Mouse (Mus musculus): ENCODE data around the gene Zfp280b. TPM values are rescaled to one million over a fixed set of nuclear protein-coding genes. Genes with fewer than 3 reads are reported as not detected.

Gene Zfp280b
- polyA plus RNA-seq, 1 experiment from 2014 or later: 22.9 TPM

- Histone ChIP-seq H3K9ac (replicated peaks; ENCODE audit: low read length) (no peak overlapping the region), H3K27me3 (ENCODE audit: insufficient read depth, low read length) (no peaks in the 10 kb centered on the region), H3K4me1 (ENCODE audit: insufficient read depth, low read length) (peaks cover 15% of the 10 kb centered on the region; the same call in 1 of the 2 replicates), H3K4me3 (ENCODE audit: low read length) (no peak overlapping the region), H3K9me3 (ENCODE audit: low read length) (peaks cover 6% of the 10 kb centered on the region), H3K27ac (ENCODE audit: low read length) (no peak overlapping the region), H3K4me2 (replicated peaks; ENCODE audit: low read depth, low read length) (no peak overlapping the region), H3K36me3 (ENCODE audit: insufficient read depth, low read length) (no peaks in the 10 kb centered on the region)
- no peak for ATAC-seq (ENCODE audit: low FRiP score, low TSS enrichment)
- 28% methylated on average over 3 of the region's 4 CpGs for WGBS
These were observed 4.5 kb upstream of the Zfp280b start for GRCm38 (mm10) chr10:76028016-76028366.

- Histone ChIP-seq H3K4me1 (ENCODE audit: insufficient read depth, low read length) (peaks cover 16% of the 10 kb centered on the region; the same call in 1 of the 2 replicates), H3K36me3 (ENCODE audit: insufficient read depth, low read length) (no peaks in the 10 kb centered on the region), H3K9ac (replicated peaks; ENCODE audit: low read length) (0 out of 2 replicates have a peak overlapping the region, but pooled peaks have one; percentile 4), H3K9me3 (ENCODE audit: low read length) (peaks cover 6% of the 10 kb centered on the region), H3K27ac (ENCODE audit: low read length) (peak overlapping the region; percentile 23; the same call in 1 of the 2 replicates), H3K4me2 (replicated peaks; ENCODE audit: low read depth, low read length) (no peak overlapping the region), H3K4me3 (ENCODE audit: low read length) (no peak overlapping the region), H3K27me3 (ENCODE audit: insufficient read depth, low read length) (no peaks in the 10 kb centered on the region)
- WGBS: 62% methylated on average over 9 of the region's 9 CpGs
- no peak for ATAC-seq (ENCODE audit: low FRiP score, low TSS enrichment)
These were observed 4.1 kb upstream of the Zfp280b start for GRCm38 (mm10) chr10:76028396-76028795.

- Histone ChIP-seq H3K36me3 (ENCODE audit: insufficient read depth, low read length) (no peaks in the 10 kb centered on the region), H3K4me3 (ENCODE audit: low read length) (no peak overlapping the region), H3K27me3 (ENCODE audit: insufficient read depth, low read length) (no peaks in the 10 kb centered on the region), H3K4me2 (replicated peaks; ENCODE audit: low read depth, low read length) (no peak overlapping the region), H3K9ac (replicated peaks; ENCODE audit: low read length) (no peak overlapping the region), H3K4me1 (ENCODE audit: insufficient read depth, low read length) (peaks cover 22% of the 10 kb centered on the region; the same call in 1 of the 2 replicates), H3K27ac (ENCODE audit: low read length) (no peak overlapping the region), H3K9me3 (ENCODE audit: low read length) (peaks cover 6% of the 10 kb centered on the region)
- WGBS: 48% methylated on average over 5 of the region's 5 CpGs
- ATAC-seq (ENCODE audit: low FRiP score, low TSS enrichment): no peak
These were observed 3.2 kb upstream of the Zfp280b start for GRCm38 (mm10) chr10:76029276-76029675.

- H3K9me3 ChIP-seq (ENCODE audit: low read length): no peaks in the 10 kb centered on the region
- no peak overlapping the region for H3K9ac ChIP-seq (replicated peaks; ENCODE audit: low read length)
- peaks cover 7% of the 10 kb centered on the region for H3K36me3 ChIP-seq (ENCODE audit: insufficient read depth, low read length)
- H3K4me3 ChIP-seq (ENCODE audit: low read length): no peak overlapping the region
- no peak for ATAC-seq (ENCODE audit: low FRiP score, low TSS enrichment)
- 77% methylated on average over 5 of the region's 5 CpGs for WGBS
- H3K4me1 ChIP-seq (ENCODE audit: insufficient read depth, low read length): peaks cover 23% of the 10 kb centered on the region; the same call in 1 of the 2 replicates
- no peak overlapping the region for H3K4me2 ChIP-seq (replicated peaks; ENCODE audit: low read depth, low read length)
- no peaks in the 10 kb centered on the region for H3K27me3 ChIP-seq (ENCODE audit: insufficient read depth, low read length)
- no peak overlapping the region for H3K27ac ChIP-seq (ENCODE audit: low read length)
These were observed 2.0 kb upstream of the Zfp280b start for GRCm38 (mm10) chr10:76030496-76030895.

- peaks cover 23% of the 10 kb centered on the region; the same call in 1 of the 2 replicates for H3K4me1 ChIP-seq (ENCODE audit: insufficient read depth, low read length)
- peak overlapping the region; percentile 81 for H3K9ac ChIP-seq (replicated peaks; ENCODE audit: low read length)
- H3K4me2 ChIP-seq (replicated peaks; ENCODE audit: low read depth, low read length): peak overlapping the region; percentile 72
- no peaks in the 10 kb centered on the region for H3K9me3 ChIP-seq (ENCODE audit: low read length)
- H3K4me3 ChIP-seq (ENCODE audit: low read length): peak overlapping the region; percentile 62
- H3K27ac ChIP-seq (ENCODE audit: low read length): peak overlapping the region; percentile 78
- no peaks in the 10 kb centered on the region for H3K27me3 ChIP-seq (ENCODE audit: insufficient read depth, low read length)
- no peak; the same call in 1 of the 2 replicates for ATAC-seq (ENCODE audit: low FRiP score, low TSS enrichment)
- H3K36me3 ChIP-seq (ENCODE audit: insufficient read depth, low read length): peaks cover 15% of the 10 kb centered on the region
- WGBS: 55% methylated on average over 14 of the region's 14 CpGs
These were observed 694 bp upstream of the Zfp280b start for GRCm38 (mm10) chr10:76031511-76032401.

DNA sequence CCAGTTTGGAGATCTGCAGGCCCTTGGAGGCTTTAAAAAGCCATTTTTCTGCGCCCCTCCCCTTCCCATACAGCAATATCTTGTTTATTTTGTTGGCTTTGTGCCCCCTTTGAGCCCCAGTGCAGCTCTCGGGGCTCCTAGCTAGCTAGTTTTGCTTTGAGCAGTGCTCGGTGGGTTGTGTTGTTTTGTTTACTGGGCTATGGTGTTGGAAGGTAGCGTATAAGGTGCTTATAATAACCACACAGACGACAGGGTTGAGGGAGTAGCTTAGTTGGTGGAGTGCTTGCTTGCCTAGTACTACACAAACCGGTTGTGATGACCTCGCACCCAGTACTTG lies 637 bp downstream of the Zfp280b start:
- Histone ChIP-seq H3K9me3 (ENCODE audit: low read length) (no peaks in the 10 kb centered on the region), H3K9ac (replicated peaks; ENCODE audit: low read length) (peak overlapping the region; percentile 81), H3K4me1 (ENCODE audit: insufficient read depth, low read length) (peaks cover 16% of the 10 kb centered on the region; the same call in 1 of the 2 replicates), H3K4me3 (ENCODE audit: low read length) (peak overlapping the region; percentile 62), H3K27ac (ENCODE audit: low read length) (peak overlapping the region; percentile 78), H3K27me3 (ENCODE audit: insufficient read depth, low read length) (no peaks in the 10 kb centered on the region), H3K4me2 (replicated peaks; ENCODE audit: low read depth, low read length) (peak overlapping the region; percentile 72), H3K36me3 (ENCODE audit: insufficient read depth, low read length) (peaks cover 26% of the 10 kb centered on the region)
- WGBS: 15% methylated on average over 7 of the region's 7 CpGs
- no peak for ATAC-seq (ENCODE audit: low FRiP score, low TSS enrichment)

- Histone ChIP-seq H3K9me3 (ENCODE audit: low read length) (no peaks in the 10 kb centered on the region), H3K27me3 (ENCODE audit: insufficient read depth, low read length) (no peaks in the 10 kb centered on the region), H3K36me3 (ENCODE audit: insufficient read depth, low read length) (peaks cover 37% of the 10 kb centered on the region), H3K4me1 (ENCODE audit: insufficient read depth, low read length) (peaks cover 12% of the 10 kb centered on the region; the same call in 1 of the 2 replicates), H3K27ac (ENCODE audit: low read length) (no peak overlapping the region), H3K4me3 (ENCODE audit: low read length) (no peak overlapping the region), H3K4me2 (replicated peaks; ENCODE audit: low read depth, low read length) (peak overlapping the region; percentile 72; the same call in 1 of the 2 replicates), H3K9ac (replicated peaks; ENCODE audit: low read length) (no peak overlapping the region)
- 92% methylated on average over 8 of the region's 8 CpGs for WGBS
- no peak for ATAC-seq (ENCODE audit: low FRiP score, low TSS enrichment)
These were observed 1.7 kb downstream of the Zfp280b start for GRCm38 (mm10) chr10:76034001-76034600.

DNA sequence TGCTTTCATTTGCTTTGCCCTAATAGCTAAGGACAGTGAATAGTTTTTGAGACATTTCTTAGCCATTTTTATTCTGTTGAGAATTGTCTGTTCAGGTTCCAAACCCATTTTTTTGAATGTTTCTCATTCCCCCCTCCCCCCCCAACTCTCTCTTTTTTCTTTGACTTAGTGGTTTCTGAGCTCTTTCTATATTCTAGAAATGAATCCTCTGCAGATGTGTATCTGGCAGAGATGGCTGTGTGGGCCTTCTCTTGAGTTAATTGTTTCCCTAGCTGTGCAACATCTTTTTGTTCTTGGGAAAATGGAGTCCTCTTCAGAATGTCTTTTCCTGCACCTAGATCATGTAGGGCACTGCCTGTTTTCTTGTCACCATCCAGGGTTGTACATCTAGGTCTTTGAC lies 2.8 kb downstream of the Zfp280b start:
- ATAC-seq (ENCODE audit: low FRiP score, low TSS enrichment): no peak
- no peak overlapping the region for H3K9ac ChIP-seq (replicated peaks; ENCODE audit: low read length)
- peaks cover 48% of the 10 kb centered on the region for H3K36me3 ChIP-seq (ENCODE audit: insufficient read depth, low read length)
- peaks cover 12% of the 10 kb centered on the region; the same call in 1 of the 2 replicates for H3K4me1 ChIP-seq (ENCODE audit: insufficient read depth, low read length)
- H3K9me3 ChIP-seq (ENCODE audit: low read length): no peaks in the 10 kb centered on the region
- no peak overlapping the region for H3K4me2 ChIP-seq (replicated peaks; ENCODE audit: low read depth, low read length)
- no peaks in the 10 kb centered on the region for H3K27me3 ChIP-seq (ENCODE audit: insufficient read depth, low read length)
- H3K4me3 ChIP-seq (ENCODE audit: low read length): no peak overlapping the region
- no peak overlapping the region for H3K27ac ChIP-seq (ENCODE audit: low read length)

- H3K4me2 ChIP-seq (replicated peaks; ENCODE audit: low read depth, low read length): no peak overlapping the region
- H3K9me3 ChIP-seq (ENCODE audit: low read length): no peaks in the 10 kb centered on the region
- no peak overlapping the region for H3K9ac ChIP-seq (replicated peaks; ENCODE audit: low read length)
- H3K27me3 ChIP-seq (ENCODE audit: insufficient read depth, low read length): no peaks in the 10 kb centered on the region
- peaks cover 9% of the 10 kb centered on the region; the same call in 1 of the 2 replicates for H3K4me1 ChIP-seq (ENCODE audit: insufficient read depth, low read length)
- WGBS: 96% methylated on average over 5 of the region's 5 CpGs
- peaks cover 58% of the 10 kb centered on the region for H3K36me3 ChIP-seq (ENCODE audit: insufficient read depth, low read length)
- ATAC-seq (ENCODE audit: low FRiP score, low TSS enrichment): no peak
- H3K27ac ChIP-seq (ENCODE audit: low read length): no peak overlapping the region
- no peak overlapping the region for H3K4me3 ChIP-seq (ENCODE audit: low read length)
These were observed 4.5 kb downstream of the Zfp280b start for GRCm38 (mm10) chr10:76036962-76037361.

- Histone ChIP-seq H3K27ac (ENCODE audit: low read length) (no peak overlapping the region), H3K9me3 (ENCODE audit: low read length) (no peaks in the 10 kb centered on the region), H3K4me2 (replicated peaks; ENCODE audit: low read depth, low read length) (no peak overlapping the region), H3K4me1 (ENCODE audit: insufficient read depth, low read length) (no peaks in the 10 kb centered on the region), H3K9ac (replicated peaks; ENCODE audit: low read length) (no peak overlapping the region), H3K4me3 (ENCODE audit: low read length) (no peak overlapping the region), H3K27me3 (ENCODE audit: insufficient read depth, low read length) (no peaks in the 10 kb centered on the region), H3K36me3 (ENCODE audit: insufficient read depth, low read length) (peaks cover 22% of the 10 kb centered on the region)
- 49% methylated on average over 5 of the region's 5 CpGs for WGBS
- ATAC-seq (ENCODE audit: low FRiP score, low TSS enrichment): no peak
These were observed 12.9 kb downstream of the Zfp280b start for GRCm38 (mm10) chr10:76045343-76045742.
